Mouse (Mus musculus) neural tube, embryonic 10.5 days (tissue): ENCODE measurements around the gene Cenpx.
A peak's percentile ranks its signal among the peaks of the same experiment; 100 is the strongest.

Experiments
- DNase-seq: peaks from one replicate; pipeline ENCODE4 v3.0.0-alpha.2; 2017; ENCODE audit warnings: low spot score; ENCODE audit errors: extremely low spot score

Gene Cenpx

DNA sequence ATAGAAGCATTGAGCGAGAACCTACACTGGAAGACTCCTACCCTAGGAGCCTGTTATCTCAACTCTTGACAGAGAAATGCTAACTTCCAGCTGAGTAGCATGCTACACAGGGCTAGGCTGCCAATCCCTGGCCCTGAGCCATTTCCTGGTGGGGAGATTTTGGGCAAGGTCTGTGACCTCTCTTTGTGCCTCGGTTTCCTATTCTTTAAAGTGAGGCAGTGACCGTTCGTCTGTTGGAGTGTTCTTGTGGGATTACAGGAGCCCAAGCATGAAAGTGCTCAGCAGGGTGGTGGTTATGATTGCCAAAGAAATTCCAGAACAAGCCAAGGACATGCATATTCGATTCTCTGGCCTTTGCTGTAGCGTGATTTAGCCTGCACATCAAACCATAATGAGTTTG lies 50.8 kb downstream of the Cenpx start:
- DNase-seq = no peak

DNA sequence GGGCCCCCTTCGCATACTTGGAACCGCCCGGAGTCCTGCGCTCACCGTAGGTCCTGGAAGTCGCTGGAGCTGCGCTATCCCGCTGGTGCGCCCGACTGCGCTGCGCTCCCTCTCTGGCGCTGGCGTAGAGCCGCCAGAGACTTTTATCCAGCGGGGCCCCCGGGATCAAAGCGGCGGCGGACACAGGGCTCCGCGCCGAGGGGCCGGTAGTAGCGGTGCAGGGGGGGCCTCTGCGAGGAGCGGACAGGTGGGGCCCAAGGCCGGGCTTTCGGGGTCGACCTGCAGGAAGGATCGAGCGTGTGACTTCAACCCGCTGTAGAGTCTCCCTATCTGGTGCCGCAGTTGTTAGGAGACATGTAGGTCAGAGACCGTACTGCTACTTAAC lies 52.5 kb downstream of the Cenpx start, which contains the start of gene Notum:
Notum (minus strand) TSS at position 100 of the 385 bp plus-strand sequence.
- peak; percentile 54 for DNase-seq
